Comparison of ENCODE assay signal across 26 mouse cellular contexts in genomic region chr10:104444926-104445325, GRCm38 (mm10).
DNase-seq lines count a peak whose midpoint lies in the region; ATAC-seq and TF ChIP-seq lines count a peak whose summit lies in the region.
"Had no signal": no experiment of that assay in that cellular context is flagged by ENCODE, and none has a peak within 500 bp of the region (broad histone marks: within the 10 kb centered on the region; RNA-seq: fewer than 3 reads in every experiment).

No protein-coding gene starts in this region.

- TF ChIP-seq CTCF in heart, adult 2 months (IDR thresholded peaks at IDR 0.05), result no peak
- no peak for TF ChIP-seq CTCF in brain, embryonic 14.5 days (IDR thresholded peaks at IDR 0.05; ENCODE audit: borderline replicate concordance, extremely low read depth, insufficient read depth, insufficient read length)

- no peaks in the 10 kb centered on the region for H3K9me3 ChIP-seq in heart, embryonic 15.5 days (replicated peaks)
- H3K9me3 ChIP-seq in megakaryocyte, embryonic 14.5 days, result no peaks in the 10 kb centered on the region
- no peaks in the 10 kb centered on the region for H3K9me3 ChIP-seq in limb, embryonic 15.5 days
- H3K9me3 ChIP-seq in midbrain, embryonic 14.5 days (ENCODE audit: control insufficient read depth, low read length), result no peaks in the 10 kb centered on the region
- H3K9me3 ChIP-seq: embryonic facial prominence, embryonic 12.5 days; forebrain, embryonic 13.5 days; hindbrain, embryonic 13.5 days; liver, embryonic 13.5 days; midbrain, embryonic 15.5 days; neural tube, embryonic 12.5 days; stomach, embryonic 15.5 days had no signal

- 77% methylated on average over 4 of the region's 4 CpGs for WGBS in heart, embryonic 15.5 days
- 76% methylated on average over 4 of the region's 4 CpGs for WGBS in heart, adult 2 months
- WGBS in limb, embryonic 15.5 days, result 36% methylated on average over 4 of the region's 4 CpGs
- 84% methylated on average over 4 of the region's 4 CpGs for WGBS in midbrain, embryonic 14.5 days

- DNase-seq in heart, adult 2 months, result no peak
- DNase-seq in brain, embryonic 14.5 days (ENCODE audit: low read depth), result peak; percentile 20
- DNase-seq in midbrain, embryonic 14.5 days, result no peak
- DNase-seq: adrenal gland, postnatal 10 days; cerebellum, adult 9-10 months; gastrocnemius, postnatal 36 days; heart, postnatal 36 days; kidney, adult 18-20 months; layer of hippocampus, adult 9-11 months; liver, embryonic 13.5 days; lung, adult 2 months; lung, postnatal 14 days; thymus, adult 2 months had no signal

- H3K27me3 ChIP-seq in heart, embryonic 15.5 days, result no peaks in the 10 kb centered on the region
- no peaks in the 10 kb centered on the region for H3K27me3 ChIP-seq in heart, adult 2 months (ENCODE audit: control insufficient read depth, insufficient read depth, low read length)
- no peaks in the 10 kb centered on the region for H3K27me3 ChIP-seq in megakaryocyte, embryonic 14.5 days (replicated peaks)
- no peaks in the 10 kb centered on the region for H3K27me3 ChIP-seq in limb, embryonic 15.5 days
- H3K27me3 ChIP-seq in midbrain, embryonic 14.5 days (ENCODE audit: control insufficient read depth, insufficient read depth, low read length), result no peaks in the 10 kb centered on the region
- H3K27me3 ChIP-seq: embryonic facial prominence, embryonic 12.5 days; forebrain, embryonic 13.5 days; hindbrain, embryonic 13.5 days; liver, embryonic 13.5 days; midbrain, embryonic 15.5 days; neural tube, embryonic 12.5 days; stomach, embryonic 15.5 days had no signal

- intact Hi-C loops in heart, adult 2 months (cut with DNase I), result no loop called here

- no peaks in the 10 kb centered on the region for H3K79me2 ChIP-seq in heart, adult 2 months (replicated peaks; ENCODE audit: control insufficient read depth, insufficient read depth, low read length)

- TF ChIP-seq POLR2A in heart, adult 2 months (IDR thresholded peaks at IDR 0.05; ENCODE audit: insufficient read depth, low read depth, low read length), result no peak
- no peak for TF ChIP-seq POLR2A in brain, embryonic 14.5 days (IDR thresholded peaks at IDR 0.05; ENCODE audit: borderline replicate concordance, extremely low read depth, insufficient read depth, insufficient read length, poor library complexity, severe bottlenecking)

- ATAC-seq in heart, embryonic 15.5 days (replicated peaks; ENCODE audit: insufficient number of reproducible peaks, insufficient read depth, low FRiP score, low read depth), result 0 out of 2 replicates have a peak, but pooled peaks have one; percentile 31
- no peak for ATAC-seq in megakaryocyte, adult 5-6 weeks (ENCODE audit: poor library complexity, severe bottlenecking)
- ATAC-seq in limb, embryonic 15.5 days (ENCODE audit: insufficient number of reproducible peaks, low FRiP score, low TSS enrichment, low read depth), result 0 out of 2 replicates have a peak, but pooled peaks have one; percentile 74
- ATAC-seq in midbrain, embryonic 14.5 days (ENCODE audit: low FRiP score, low TSS enrichment), result no peak
- ATAC-seq: forebrain, embryonic 13.5 days; inflammation-experienced regulatory T-cells, adult 6 months; midbrain, embryonic 15.5 days had no signal

- no peak overlapping the region for H3K9ac ChIP-seq in heart, embryonic 15.5 days
- no peak overlapping the region for H3K9ac ChIP-seq in heart, adult 2 months (ENCODE audit: low read depth, low read length)
- H3K9ac ChIP-seq in limb, embryonic 15.5 days, result no peak overlapping the region
- H3K9ac ChIP-seq in midbrain, embryonic 14.5 days (replicated peaks; ENCODE audit: low read length), result no peak overlapping the region
- H3K9ac ChIP-seq: embryonic facial prominence, embryonic 12.5 days; forebrain, embryonic 13.5 days; hindbrain, embryonic 13.5 days; liver, embryonic 13.5 days; midbrain, embryonic 15.5 days; neural tube, embryonic 12.5 days; stomach, embryonic 15.5 days had no signal

- no peak overlapping the region for H3K4me3 ChIP-seq in heart, embryonic 15.5 days
- no peak overlapping the region for H3K4me3 ChIP-seq in heart, adult 2 months
- H3K4me3 ChIP-seq in megakaryocyte, embryonic 14.5 days (replicated peaks), result peak overlapping the region; percentile 56
- H3K4me3 ChIP-seq in limb, embryonic 15.5 days, result no peak overlapping the region
- H3K4me3 ChIP-seq in midbrain, embryonic 14.5 days (replicated peaks; ENCODE audit: low read depth, low read length), result no peak overlapping the region
- H3K4me3 ChIP-seq: embryonic facial prominence, embryonic 12.5 days; erythroblast, embryonic 14.5 days; forebrain, embryonic 13.5 days; hindbrain, embryonic 13.5 days; liver, embryonic 13.5 days; midbrain, embryonic 15.5 days; neural tube, embryonic 12.5 days; stomach, embryonic 15.5 days had no signal

- no peak overlapping the region for H3K4me2 ChIP-seq in heart, embryonic 15.5 days
- H3K4me2 ChIP-seq in limb, embryonic 15.5 days, result no peak overlapping the region
- no peak overlapping the region for H3K4me2 ChIP-seq in midbrain, embryonic 14.5 days (ENCODE audit: low read length)
- H3K4me2 ChIP-seq: embryonic facial prominence, embryonic 12.5 days; forebrain, embryonic 13.5 days; hindbrain, embryonic 13.5 days; liver, embryonic 13.5 days; midbrain, embryonic 15.5 days; neural tube, embryonic 12.5 days; stomach, embryonic 15.5 days had no signal

- no peak for TF ChIP-seq EP300 in heart, adult 2 months (IDR thresholded peaks at IDR 0.05; ENCODE audit: insufficient read depth, low read depth, low read length)

- no peaks in the 10 kb centered on the region for H3K4me1 ChIP-seq in heart, embryonic 15.5 days (replicated peaks)
- no peaks in the 10 kb centered on the region for H3K4me1 ChIP-seq in heart, adult 2 months (ENCODE audit: control insufficient read depth, insufficient read depth, low read length)
- H3K4me1 ChIP-seq in megakaryocyte, embryonic 14.5 days, result peaks cover 13% of the 10 kb centered on the region
- no peaks in the 10 kb centered on the region for H3K4me1 ChIP-seq in limb, embryonic 15.5 days
- no peaks in the 10 kb centered on the region for H3K4me1 ChIP-seq in midbrain, embryonic 14.5 days (ENCODE audit: control insufficient read depth, insufficient read depth, low read length)
- H3K4me1 ChIP-seq: embryonic facial prominence, embryonic 12.5 days; forebrain, embryonic 13.5 days; hindbrain, embryonic 13.5 days; liver, embryonic 13.5 days; midbrain, embryonic 15.5 days; neural tube, embryonic 12.5 days; stomach, embryonic 15.5 days had no signal

- no peaks in the 10 kb centered on the region for H3K36me3 ChIP-seq in heart, embryonic 15.5 days
- H3K36me3 ChIP-seq in heart, adult 2 months (ENCODE audit: control insufficient read depth, insufficient read depth, low read length), result no peaks in the 10 kb centered on the region
- H3K36me3 ChIP-seq in megakaryocyte, embryonic 14.5 days (replicated peaks; ENCODE audit: low read length), result no peaks in the 10 kb centered on the region
- no peaks in the 10 kb centered on the region for H3K36me3 ChIP-seq in limb, embryonic 15.5 days
- no peaks in the 10 kb centered on the region for H3K36me3 ChIP-seq in midbrain, embryonic 14.5 days (ENCODE audit: control insufficient read depth, insufficient read depth, low read length)
- H3K36me3 ChIP-seq: embryonic facial prominence, embryonic 12.5 days; hindbrain, embryonic 13.5 days; liver, embryonic 13.5 days; midbrain, embryonic 15.5 days; neural tube, embryonic 12.5 days; stomach, embryonic 15.5 days had no signal

- H3K27ac ChIP-seq in heart, embryonic 15.5 days, result no peak overlapping the region
- no peak overlapping the region for H3K27ac ChIP-seq in heart, adult 2 months
- no peak overlapping the region for H3K27ac ChIP-seq in limb, embryonic 15.5 days
- no peak overlapping the region for H3K27ac ChIP-seq in midbrain, embryonic 14.5 days (replicated peaks; ENCODE audit: low read depth, low read length)
- H3K27ac ChIP-seq: embryonic facial prominence, embryonic 12.5 days; forebrain, embryonic 13.5 days; hindbrain, embryonic 13.5 days; kidney, postnatal 0 days; liver, embryonic 13.5 days; midbrain, embryonic 15.5 days; neural tube, embryonic 12.5 days; stomach, embryonic 15.5 days had no signal

Comparison
In these comparisons a context has a peak if more than half of its experiments do, and no peak if none do; other contexts are left out.
1. ATAC-seq: peak in heart, embryonic 15.5 days (single experiment) and limb, embryonic 15.5 days (single experiment); none in megakaryocyte, adult 5-6 weeks (single experiment) and midbrain, embryonic 14.5 days (single experiment).